Mouse (Mus musculus) heart, postnatal 0 days (tissue): ENCODE measurements around the gene Uap1. TPM values are rescaled to one million over a fixed set of nuclear protein-coding genes. Genes with fewer than 3 reads are reported as not detected.
A peak's percentile ranks its signal among the peaks of the same experiment; 100 is the strongest.

Source experiments
- ATAC-seq: fragments of 200-750 bp; cut with Nextera tagmentation; 2 replicates; pipeline ENCODE4 v1.8.0; 2017; ENCODE audit warnings: low read depth, moderate number of reproducible peaks, moderate library complexity; ENCODE audit not compliant: insufficient read depth
- DNase-seq: peaks from one replicate; pipeline ENCODE4 v3.0.0-alpha.2; 2016; ENCODE audit warnings: low spot score
- H3K27ac ChIP-seq: fragments of 300-500 bp; sonication (generic); 2 replicates; pipeline ENCODE4 v1.5.1; 2014; ENCODE audit warnings: low read depth, mild to moderate bottlenecking
- H3K27me3 ChIP-seq: fragments of 300-500 bp; sonication (generic); 2 replicates; pipeline ENCODE4 v1.6.1; 2014; ENCODE audit warnings: low read length, mixed read lengths; ENCODE audit not compliant: control insufficient read depth, insufficient read depth
- H3K36me3 ChIP-seq: fragments of 300-500 bp; sonication (generic); replicated peaks from 2 replicates; pipeline ENCODE4 v1.6.1; 2014; ENCODE audit warnings: low read length, mixed read lengths; ENCODE audit not compliant: control insufficient read depth, insufficient read depth
- H3K4me1 ChIP-seq: fragments of 300-500 bp; sonication (generic); 2 replicates; pipeline ENCODE4 v1.6.1; 2014; ENCODE audit warnings: antibody characterized with exemption; ENCODE audit not compliant: control insufficient read depth, insufficient read depth
- H3K4me2 ChIP-seq: fragments of 300-500 bp; sonication (generic); 2 replicates; pipeline ENCODE4 v1.6.1; 2014; ENCODE audit warnings: low read depth, mild to moderate bottlenecking, low read length, moderate library complexity
- H3K4me3 ChIP-seq: fragments of 300-500 bp; sonication (generic); 2 replicates; pipeline ENCODE4 v1.5.1; 2014; ENCODE audit warnings: low read depth, low read length
- H3K9ac ChIP-seq: fragments of 300-500 bp; sonication (generic); replicated peaks from 2 replicates; pipeline ENCODE4 v1.6.1; 2014; ENCODE audit warnings: low read depth, low read length, mixed read lengths
- H3K9me3 ChIP-seq: fragments of 300-500 bp; sonication (generic); replicated peaks from 2 replicates; pipeline ENCODE4 v1.6.1; 2016; ENCODE audit warnings: low read length; ENCODE audit not compliant: control insufficient read depth
- CTCF ChIP-seq: IDR thresholded peaks from 2 replicates; pipeline ENCODE4 v1.5.1; 2016; ENCODE audit warnings: antibody characterized with exemption, control low read depth, low read depth
- EP300 ChIP-seq: IDR thresholded peaks from 2 replicates; pipeline ENCODE4 v1.6.1; 2016; ENCODE audit warnings: antibody characterized with exemption, low read depth
- WGBS: fragments of 180-500 bp; shearing (Covaris S2); extraction: QIAGEN DNeasy Blood & Tissue Kit; methylation state at CpG from one replicate; pipeline ENCODE4 v1.1.7; 2014; 5-methylcytosine and 5-hydroxymethylcytosine counted together
- polyA plus RNA-seq: library from polyadenylated mRNA; unstranded; fragments of >200 nt; fragmentation: Nextera tagmentation; extraction: Ambion mirVana; gene quantifications from 2 replicates; pipeline ENCODE4 v1.2.1, GENCODE M21; 2015
- total RNA-seq: library from RNA; depleted of rRNA; stranded (reverse); fragments of >200 nt; gene quantifications from 2 replicates; pipeline ENCODE4 v1.2.3, GENCODE M21; 2014; ENCODE audit warnings: low replicate concordance

The Uap1 gene
- total and polyA plus RNA-seq, 2 experiments from 2014 or later, result 26.1 to 40.2 TPM

GRCm38 (mm10) chr1:170196211-170196610 is 21.5 kb upstream of the Uap1 start:
- Histone ChIP-seq H3K9me3 (no peaks in the 10 kb centered on the region), H3K4me3 (no peak overlapping the region), H3K27me3 (no peaks in the 10 kb centered on the region), H3K4me2 (no peak overlapping the region), H3K4me1 (no peaks in the 10 kb centered on the region), H3K36me3 (peaks cover 80% of the 10 kb centered on the region), H3K9ac (no peak overlapping the region), H3K27ac (no peak overlapping the region)
- TF ChIP-seq EP300 (no peak), CTCF (no peak)
- DNase-seq (no peak), ATAC-seq (no peak)
- 91% methylated on average over 8 of the region's 8 CpGs for WGBS

- H3K9ac ChIP-seq, result no peak overlapping the region
- no peak overlapping the region for H3K4me3 ChIP-seq
- peaks cover 45% of the 10 kb centered on the region for H3K36me3 ChIP-seq
- H3K27me3 ChIP-seq, result no peaks in the 10 kb centered on the region
- WGBS, result 87% methylated on average over 1 of the region's 1 CpGs
- no peak for DNase-seq
- H3K4me1 ChIP-seq, result no peaks in the 10 kb centered on the region
- H3K4me2 ChIP-seq, result no peak overlapping the region
- no peak overlapping the region for H3K27ac ChIP-seq
- no peaks in the 10 kb centered on the region for H3K9me3 ChIP-seq
- no peak for ATAC-seq
- TF ChIP-seq EP300 (no peak), CTCF (no peak)
Observed at GRCm38 (mm10) chr1:170191925-170192324, 17.2 kb upstream of the Uap1 start.

GRCm38 (mm10) chr1:170190225-170190624 is 15.5 kb upstream of the Uap1 start:
- Histone ChIP-seq H3K9ac (no peak overlapping the region), H3K36me3 (peaks cover 28% of the 10 kb centered on the region), H3K27me3 (no peaks in the 10 kb centered on the region), H3K4me3 (no peak overlapping the region), H3K9me3 (no peaks in the 10 kb centered on the region), H3K4me2 (no peak overlapping the region), H3K27ac (no peak overlapping the region), H3K4me1 (no peaks in the 10 kb centered on the region)
- no peak for TF ChIP-seq EP300
- TF ChIP-seq CTCF, result no peak
- 48% methylated on average over 4 of the region's 4 CpGs for WGBS
- ATAC-seq, result no peak
- no peak for DNase-seq

GRCm38 (mm10) chr1:170188601-170189000 is 13.8 kb upstream of the Uap1 start:
- H3K4me3 ChIP-seq, result no peak overlapping the region
- H3K27ac ChIP-seq, result no peak overlapping the region
- H3K9me3 ChIP-seq, result no peaks in the 10 kb centered on the region
- 56% methylated on average over 11 of the region's 11 CpGs for WGBS
- DNase-seq (peak; percentile 30), ATAC-seq (0 out of 2 replicates have a peak, but pooled peaks have one; percentile 36)
- TF ChIP-seq EP300 (no peak), CTCF (no peak)
- H3K36me3 ChIP-seq, result peaks cover 13% of the 10 kb centered on the region
- no peaks in the 10 kb centered on the region for H3K27me3 ChIP-seq
- H3K4me1 ChIP-seq, result no peaks in the 10 kb centered on the region
- no peak overlapping the region for H3K9ac ChIP-seq
- no peak overlapping the region for H3K4me2 ChIP-seq

DNA sequence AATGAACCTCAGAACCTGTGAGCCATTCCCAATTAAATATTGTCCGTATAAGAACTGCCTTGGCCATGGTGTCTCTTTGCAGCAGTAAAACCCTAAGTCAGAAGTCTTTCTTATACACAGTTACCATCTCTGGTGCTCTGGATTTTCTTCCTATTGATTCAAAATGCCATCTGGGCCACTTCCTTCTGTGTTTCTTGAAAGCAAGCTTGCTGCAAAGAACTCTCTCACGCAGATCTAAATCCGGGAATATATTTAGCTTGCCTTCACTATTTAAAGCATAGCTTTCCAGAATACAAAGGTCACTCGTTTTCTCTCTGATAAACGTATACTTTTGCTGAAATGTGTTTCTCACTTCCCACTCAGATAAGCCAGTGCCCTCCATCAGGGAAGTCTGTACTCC is 11.8 kb upstream of the Uap1 start:
- TF ChIP-seq EP300 (no peak), CTCF (no peak)
- WGBS, result 50% methylated on average over 5 of the region's 5 CpGs
- Histone ChIP-seq H3K27me3 (no peaks in the 10 kb centered on the region), H3K27ac (no peak overlapping the region), H3K4me1 (no peaks in the 10 kb centered on the region), H3K9me3 (no peaks in the 10 kb centered on the region), H3K4me3 (no peak overlapping the region), H3K36me3 (no peaks in the 10 kb centered on the region), H3K4me2 (no peak overlapping the region), H3K9ac (no peak overlapping the region)
- ATAC-seq (no peak), DNase-seq (no peak)

DNA sequence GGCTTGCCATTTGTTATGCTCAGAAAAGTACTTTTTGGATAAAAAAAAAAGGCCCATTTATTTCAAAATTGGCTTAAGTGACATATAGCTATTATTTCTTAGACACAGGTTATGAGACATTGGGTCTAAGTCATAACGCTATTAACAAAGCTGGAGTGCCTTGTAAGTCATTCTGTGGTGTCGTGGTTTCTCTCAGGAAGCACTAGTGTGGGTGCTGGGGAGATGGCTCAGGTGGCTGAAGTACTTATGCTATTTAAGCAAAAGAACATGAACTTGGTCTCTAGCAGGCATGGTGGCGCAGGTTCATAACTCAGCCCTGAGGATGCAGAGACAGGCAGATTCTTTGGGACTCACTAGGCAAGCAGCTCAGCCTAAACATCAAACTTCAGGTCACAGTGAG is 10.4 kb upstream of the Uap1 start:
- H3K4me1 ChIP-seq, result no peaks in the 10 kb centered on the region
- no peak overlapping the region for H3K9ac ChIP-seq
- no peaks in the 10 kb centered on the region for H3K9me3 ChIP-seq

More for the DNA sequence above, 10.4 kb upstream of the Uap1 start:
- TF ChIP-seq EP300 (no peak), CTCF (no peak)
- H3K27ac ChIP-seq, result no peak overlapping the region
- WGBS, result 84% methylated on average over 3 of the region's 3 CpGs
- no peaks in the 10 kb centered on the region for H3K27me3 ChIP-seq
- ATAC-seq (no peak), DNase-seq (no peak)
- H3K36me3 ChIP-seq, result no peaks in the 10 kb centered on the region
- no peak overlapping the region for H3K4me2 ChIP-seq
- no peak overlapping the region for H3K4me3 ChIP-seq
